Mouse (Mus musculus) 3134 (cell line): Measurements from ENCODE around the gene Svs3a.
"Not testable (repeated sequence)": the region's sequence is repeated elsewhere in the genome, so short reads cannot be mapped to it uniquely, and the experiment has no call there.

Source experiments
- DNase-seq: peaks from one replicate; pipeline ENCODE4 v3.0.0-alpha.2; 2011; ENCODE audit warnings: low spot score; ENCODE audit not compliant: insufficient read length; ENCODE audit errors: extremely low read depth

The Svs3a gene

DNA sequence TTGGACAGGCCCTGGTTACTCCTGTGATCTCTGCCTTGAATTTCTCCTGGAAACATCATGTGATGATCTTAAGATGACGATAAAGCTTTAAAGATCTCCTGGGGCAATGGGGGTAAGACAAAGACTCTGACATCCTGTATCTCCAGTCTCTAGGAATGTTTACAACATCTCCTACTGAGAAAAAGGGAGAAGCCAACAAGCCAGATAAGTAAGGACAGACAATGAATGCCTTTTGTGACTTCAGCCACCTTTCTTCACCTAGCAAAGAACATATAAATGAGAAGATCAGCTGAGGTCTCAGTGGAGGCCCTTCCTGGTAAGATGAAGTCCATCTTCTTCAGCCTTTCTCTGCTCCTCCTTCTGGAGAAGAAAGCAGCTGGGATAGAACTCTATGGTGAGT lies at the start of gene Svs3a:
Gene Svs3a (plus strand): TSS at position 301 of the 400 bp plus-strand sequence.
- not testable (repeated sequence) for DNase-seq

- not testable (repeated sequence) for DNase-seq
These were observed 32.5 kb upstream of the Svs3a start, which contains the start of gene Svs3b for GRCm38 (mm10) chr2:164256540-164256939. Gene Svs3b, minus strand, starts transcription at chr2:164256640.

- DNase-seq, result no peak
These were observed 10.7 kb upstream of the Svs3a start, which contains the start of gene Svs4 for GRCm38 (mm10) chr2:164278359-164278758. Gene Svs4, minus strand, starts transcription at chr2:164278459.

- DNase-seq, result no peak
These were observed 23.5 kb downstream of the Svs3a start for GRCm38 (mm10) chr2:164312599-164312998.

GRCm38 (mm10) chr2:164315460-164315859 lies 26.4 kb downstream of the Svs3a start:
- DNase-seq, result not testable (repeated sequence)

- DNase-seq, result not testable (repeated sequence)
These were observed 27.4 kb downstream of the Svs3a start, which contains the start of gene Svs6 for GRCm38 (mm10) chr2:164316451-164316850. Gene Svs6, plus strand, starts transcription at chr2:164316751.

- DNase-seq, result no peak
These were observed 31.9 kb downstream of the Svs3a start for GRCm38 (mm10) chr2:164320983-164321382.

DNA sequence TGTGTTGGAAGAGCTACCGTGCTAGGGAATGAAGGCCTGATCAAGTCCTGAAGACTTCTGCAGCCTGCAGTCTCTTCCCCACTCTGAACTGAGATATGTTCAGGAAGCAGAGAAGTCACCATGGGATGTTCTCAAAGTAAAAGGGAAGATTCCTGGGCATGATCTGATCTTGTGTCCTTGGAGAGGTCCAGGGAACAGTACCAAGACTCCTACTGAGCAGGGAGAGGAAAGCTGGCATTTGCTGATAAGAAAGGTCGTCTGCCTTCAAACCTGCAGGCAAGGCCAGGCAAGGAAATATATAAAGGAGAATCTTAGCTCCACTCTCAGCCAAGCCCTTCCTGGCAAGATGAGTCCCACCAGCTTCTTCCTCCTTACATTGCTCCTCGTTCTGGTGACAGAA lies 43.4 kb downstream of the Svs3a start, which contains the start of gene Svs5:
Gene Svs5 (plus strand): TSS at position 301 of the 400 bp plus-strand sequence.
- DNase-seq, result not testable (repeated sequence)
